Mouse (Mus musculus) retina, adult 2 months (tissue): ENCODE data around the gene N4bp2l1.

Experiments
- DNase-seq: peaks from one replicate; pipeline ENCODE4 v3.0.0-alpha.2; 2012; ENCODE audit warnings: low read depth, low spot score

Gene N4bp2l1

GRCm38 (mm10) chr5:150599301-150600294, 2.6 kb upstream of the N4bp2l1 start:
- DNase-seq = no peak

- DNase-seq = no peak
Observed at GRCm38 (mm10) chr5:150598202-150599119, 1.5 kb upstream of the N4bp2l1 start.

- no peak for DNase-seq
Observed at GRCm38 (mm10) chr5:150595366-150596016, 1.5 kb downstream of the N4bp2l1 start.

- no peak for DNase-seq
Observed at GRCm38 (mm10) chr5:150594649-150595339, 2.2 kb downstream of the N4bp2l1 start.

GRCm38 (mm10) chr5:150593756-150594648, 3.0 kb downstream of the N4bp2l1 start:
- DNase-seq = no peak

- no peak for DNase-seq
Observed at GRCm38 (mm10) chr5:150592904-150593755, 3.9 kb downstream of the N4bp2l1 start.

GRCm38 (mm10) chr5:150592186-150592903, 4.6 kb downstream of the N4bp2l1 start:
- no peak for DNase-seq

- no peak for DNase-seq
Observed at GRCm38 (mm10) chr5:150589945-150590344, 7.0 kb downstream of the N4bp2l1 start.

- DNase-seq = no peak
Observed at GRCm38 (mm10) chr5:150584337-150584729, 12.7 kb downstream of the N4bp2l1 start.

GRCm38 (mm10) chr5:150583622-150584336, 13.2 kb downstream of the N4bp2l1 start:
- no peak for DNase-seq

- no peak for DNase-seq
Observed at GRCm38 (mm10) chr5:150583181-150583580, 13.8 kb downstream of the N4bp2l1 start.

- no peak for DNase-seq
Observed at GRCm38 (mm10) chr5:150581180-150581579, 15.8 kb downstream of the N4bp2l1 start.

GRCm38 (mm10) chr5:150578613-150579171, 18.3 kb downstream of the N4bp2l1 start:
- DNase-seq = no peak

- DNase-seq = no peak
Observed at GRCm38 (mm10) chr5:150576832-150577231, 20.2 kb downstream of the N4bp2l1 start.

- no peak for DNase-seq
Observed at GRCm38 (mm10) chr5:150574885-150575284, 22.1 kb downstream of the N4bp2l1 start.

- no peak for DNase-seq
Observed at GRCm38 (mm10) chr5:150574403-150574802, 22.6 kb downstream of the N4bp2l1 start.

GRCm38 (mm10) chr5:150570496-150571219, 26.3 kb downstream of the N4bp2l1 start:
- no peak for DNase-seq
